Mouse (Mus musculus) MEL (cell line): ENCODE measurements around the gene Kalrn. TPM values are rescaled to one million over a fixed set of nuclear protein-coding genes. Genes with fewer than 3 reads are reported as not detected.

Experiments
- DNase-seq: peaks from one replicate; pipeline ENCODE4 v3.0.0; 2011; ENCODE audit warnings: low read depth, low spot score
- H3K27ac ChIP-seq: 2 replicates; pipeline ENCODE4 v1.5.1; 2012; ENCODE audit warnings: low read depth, mild to moderate bottlenecking, control low read depth, low read length, moderate library complexity; ENCODE audit not compliant: control insufficient read depth
- H3K27me3 ChIP-seq, 2 experiments: fragments of 150-350 bp in 1 of 2; sonication (generic) in 1 of 2; 2 replicates each; pipeline ENCODE4 v1.6.1; 2012; ENCODE audit warnings: low read length in 2 of 2, mild to moderate bottlenecking in 2 of 2, improper control_type of control experiment in 1 of 2, moderate library complexity in 1 of 2; ENCODE audit not compliant: insufficient read depth in 2 of 2, control insufficient read depth in 1 of 2
- H3K36me3 ChIP-seq, 2 experiments: 2 replicates each; pipeline ENCODE4 v1.6.1; 2012 to 2014; ENCODE audit warnings: low read length in 2 of 2, improper control_type of control experiment in 1 of 2, inconsistent platforms in 1 of 2, mild to moderate bottlenecking in 1 of 2; ENCODE audit not compliant: insufficient read depth in 2 of 2, control insufficient read depth in 1 of 2
- H3K4me1 ChIP-seq, 2 experiments: fragments of 150-350 bp in 1 of 2; sonication (generic) in 1 of 2; 2 replicates each; pipeline ENCODE4 v1.6.1; 2012; ENCODE audit warnings: low read length in 2 of 2, improper control_type of control experiment in 1 of 2, mild to moderate bottlenecking in 1 of 2; ENCODE audit not compliant: insufficient read depth in 2 of 2, control insufficient read depth in 1 of 2
- H3K4me3 ChIP-seq, 2 experiments: fragments of 150-350 bp in 1 of 2; sonication (generic) in 1 of 2; 2 replicates each; pipeline ENCODE4 v1.5.1; 2012; ENCODE audit warnings: low read depth in 2 of 2, low read length in 2 of 2, mild to moderate bottlenecking in 2 of 2, moderate library complexity in 2 of 2, control low read depth in 1 of 2, improper control_type of control experiment in 1 of 2; ENCODE audit not compliant: control insufficient read depth in 1 of 2, insufficient read depth in 1 of 2
- H3K79me2 ChIP-seq: 2 replicates; pipeline ENCODE4 v1.6.1; 2012; ENCODE audit warnings: mild to moderate bottlenecking, low read length, moderate library complexity; ENCODE audit not compliant: control insufficient read depth, poor library complexity, insufficient read depth
- H3K9ac ChIP-seq: 2 replicates; pipeline ENCODE4 v1.6.1; 2012; ENCODE audit warnings: low read depth, mild to moderate bottlenecking, control low read depth, low read length, moderate library complexity; ENCODE audit not compliant: control insufficient read depth, poor library complexity, severe bottlenecking
- H3K9me3 ChIP-seq: fragments of 150-350 bp; sonication (generic); replicated peaks from 2 replicates; pipeline ENCODE4 v1.6.1; 2012; ENCODE audit warnings: mild to moderate bottlenecking, low read length, improper control_type of control experiment, moderate library complexity; ENCODE audit not compliant: insufficient read depth
- CHD1 ChIP-seq: IDR thresholded peaks from 2 replicates; pipeline ENCODE4 v1.6.1; 2012; ENCODE audit warnings: low read depth, mild to moderate bottlenecking, inconsistent platforms, low read length, improper control_type of control experiment
- CHD2 ChIP-seq: IDR thresholded peaks from 2 replicates; pipeline ENCODE4 v1.6.1; 2011; ENCODE audit warnings: low read length, improper control_type of control experiment
- E2F4 ChIP-seq: IDR thresholded peaks from 2 replicates; pipeline ENCODE4 v1.6.1; 2011; ENCODE audit warnings: low read depth, low read length, improper control_type of control experiment, borderline replicate concordance
- ELF1 ChIP-seq: IDR thresholded peaks from 2 replicates; pipeline ENCODE4 v1.6.1; 2014; ENCODE audit warnings: low read depth, mild to moderate bottlenecking, inconsistent platforms, low read length, improper control_type of control experiment, moderate library complexity
- EP300 ChIP-seq, 2 experiments: IDR thresholded peaks; 2 replicates each; pipeline ENCODE4 v1.6.1; 2011; ENCODE audit warnings: improper control_type of control experiment in 2 of 2, low read length in 2 of 2, low read depth in 1 of 2, mild to moderate bottlenecking in 1 of 2
- GATA1 ChIP-seq: IDR thresholded peaks from 2 replicates; pipeline ENCODE4 v1.6.1; 2011; ENCODE audit warnings: low read depth, low read length, improper control_type of control experiment
- MAZ ChIP-seq: IDR thresholded peaks from 2 replicates; pipeline ENCODE4 v1.6.1; 2012; ENCODE audit warnings: low read depth, mild to moderate bottlenecking, inconsistent platforms, low read length, improper control_type of control experiment
- MXI1 ChIP-seq: IDR thresholded peaks from 2 replicates; pipeline ENCODE4 v1.6.1; 2011; ENCODE audit warnings: mild to moderate bottlenecking, low read depth, low read length, improper control_type of control experiment
- MYB ChIP-seq: IDR thresholded peaks from 2 replicates; pipeline ENCODE4 v1.6.1; 2011; ENCODE audit warnings: mild to moderate bottlenecking, low read depth, low read length, improper control_type of control experiment
- NELFE ChIP-seq: IDR thresholded peaks from 2 replicates; pipeline ENCODE4 v1.6.1; 2011; ENCODE audit warnings: low read depth, low read length, improper control_type of control experiment
- RAD21 ChIP-seq: IDR thresholded peaks from 2 replicates; pipeline ENCODE4 v1.6.1; 2011; ENCODE audit warnings: mild to moderate bottlenecking, low read depth, low read length, improper control_type of control experiment
- RCOR1 ChIP-seq: IDR thresholded peaks from 2 replicates; pipeline ENCODE4 v1.6.1; 2012; ENCODE audit warnings: low read depth, mild to moderate bottlenecking, inconsistent platforms, low read length, improper control_type of control experiment
- SMC3 ChIP-seq: IDR thresholded peaks from 2 replicates; pipeline ENCODE4 v1.6.1; 2011; ENCODE audit warnings: low read depth, low read length, improper control_type of control experiment
- TBP ChIP-seq: IDR thresholded peaks from 2 replicates; pipeline ENCODE4 v1.8.0; 2011; ENCODE audit warnings: low read depth, low read length, improper control_type of control experiment
- TCF12 ChIP-seq: IDR thresholded peaks from 2 replicates; pipeline ENCODE4 v1.6.1; 2014; ENCODE audit warnings: low read depth, mild to moderate bottlenecking, inconsistent platforms, low read length, improper control_type of control experiment, moderate library complexity
- USF1 ChIP-seq: IDR thresholded peaks from 2 replicates; pipeline ENCODE4 v1.6.1; 2014; ENCODE audit warnings: low read depth, mild to moderate bottlenecking, inconsistent platforms, low read length, improper control_type of control experiment, moderate library complexity
- ZC3H11A ChIP-seq: IDR thresholded peaks from 2 replicates; pipeline ENCODE4 v1.6.1; 2012; ENCODE audit warnings: low read depth, mild to moderate bottlenecking, inconsistent platforms, low read length, improper control_type of control experiment
- ZKSCAN1 ChIP-seq: IDR thresholded peaks from 2 replicates; pipeline ENCODE4 v1.6.1; 2012; ENCODE audit warnings: low read depth, mild to moderate bottlenecking, inconsistent platforms, low read length, improper control_type of control experiment, moderate library complexity
- ZMIZ1 ChIP-seq: IDR thresholded peaks from 2 replicates; pipeline ENCODE4 v1.6.1; 2012; ENCODE audit warnings: low read depth, mild to moderate bottlenecking, inconsistent platforms, low read length, improper control_type of control experiment, moderate library complexity
- ZNF384 ChIP-seq: IDR thresholded peaks from 2 replicates; pipeline ENCODE4 v1.6.1; 2012; ENCODE audit warnings: low read depth, mild to moderate bottlenecking, inconsistent platforms, low read length, improper control_type of control experiment
- polyA plus RNA-seq, 2 experiments: library from polyadenylated mRNA; stranded (reverse) in 1 of 2; unstranded in 1 of 2; fragments of >175 nt in 1 of 2; fragments of >200 nt in 1 of 2; gene quantifications; 2 replicates each; pipeline versions ENCODE4 v1.2.1 to v1.2.4; 2012; ENCODE audit warnings: low replicate concordance in 2 of 2, low read depth in 1 of 2; ENCODE audit not compliant: insufficient read length in 2 of 2, insufficient read depth in 1 of 2, missing spikeins in 1 of 2
- total RNA-seq: library from RNA; depleted of rRNA; stranded (reverse); fragments of 300-350 nt; gene quantifications from 2 replicates; pipeline ENCODE4 v1.2.3, GENCODE M21; 2012

Gene Kalrn
- total and polyA plus RNA-seq, 3 experiments = 10.4 to 11.8 TPM; not detected in 1

DNA sequence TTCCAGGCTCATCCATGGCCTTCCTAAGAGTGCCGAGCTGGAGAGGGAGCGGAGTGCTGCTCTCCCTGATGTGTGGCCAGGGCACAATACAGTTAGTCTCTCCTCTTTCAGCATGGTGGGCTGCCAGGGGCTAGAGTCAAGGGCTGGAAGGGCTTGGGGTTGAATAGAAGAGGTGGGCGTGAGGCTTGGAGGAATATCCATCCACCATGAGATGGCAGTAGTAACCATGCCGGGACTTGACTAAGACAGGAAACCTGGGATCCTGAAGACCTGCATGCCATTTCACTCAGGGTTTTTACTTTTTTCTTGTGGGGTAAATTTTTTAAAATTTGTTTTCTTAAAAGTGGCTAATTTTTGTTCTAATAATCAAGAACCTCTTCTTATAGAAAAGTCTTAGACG, 365.4 kb downstream of the Kalrn start:
- no peak for TF ChIP-seq MYB
- Histone ChIP-seq H3K79me2 (no peaks in the 10 kb centered on the region), H3K9me3 (no peaks in the 10 kb centered on the region), H3K36me3 (no peaks in the 10 kb centered on the region), H3K27me3 (peaks cover 5 to 9% of the 10 kb centered on the region in 2 experiments), H3K27ac (no peak overlapping the region), H3K4me3 (no peak overlapping the region), H3K4me1 (no peaks in the 10 kb centered on the region), H3K9ac (no peak overlapping the region)
- no peak for DNase-seq

- Histone ChIP-seq H3K27ac (no peak overlapping the region), H3K4me1 (no peaks in the 10 kb centered on the region), H3K36me3 (no peaks in the 10 kb centered on the region), H3K27me3 (peaks cover 5% of the 10 kb centered on the region in 2 experiments; a peak in 3 of 4 replicates)
- DNase-seq = no peak
- TF ChIP-seq ZKSCAN1 (no peak), RCOR1 (no peak), TCF12 (no peak), CHD1 (no peak)
- TF ChIP-seq, all 39 proteins: peak for 0
- Histone ChIP-seq H3K4me3 (no peak overlapping the region), H3K79me2 (no peaks in the 10 kb centered on the region), H3K9me3 (no peaks in the 10 kb centered on the region), H3K9ac (no peak overlapping the region)
These were observed 368.7 kb downstream of the Kalrn start for GRCm38 (mm10) chr16:34204527-34205139.

- no peak overlapping the region for H3K4me3 ChIP-seq
- TF ChIP-seq ZC3H11A (no peak), ZKSCAN1 (no peak), RAD21 (no peak), ELF1 (no peak), NELFE (no peak), ZNF384 (no peak), TBP (no peak), MXI1 (no peak), SMC3 (no peak), E2F4 (no peak), ZMIZ1 (no peak), CHD2 (no peak), MAZ (no peak), GATA1 (no peak), RCOR1 (no peak), EP300 (IDR thresholded peaks at IDR 0.05; ENCODE audit: low read depth in 1 of 2, low read length in 2 of 2) (no peak), USF1 (no peak)
- no peaks in the 10 kb centered on the region for H3K36me3 ChIP-seq
- DNase-seq = no peak
- no peak overlapping the region for H3K9ac ChIP-seq
- no peak overlapping the region for H3K27ac ChIP-seq
- no peaks in the 10 kb centered on the region for H3K9me3 ChIP-seq
- no peaks in the 10 kb centered on the region for H3K79me2 ChIP-seq
- H3K27me3 ChIP-seq = peaks cover 2% of the 10 kb centered on the region in 2 experiments; a peak in 2 of 4 replicates
- no peaks in the 10 kb centered on the region for H3K4me1 ChIP-seq
These were observed 373.8 kb downstream of the Kalrn start for GRCm38 (mm10) chr16:34199543-34199942.
